Mouse (Mus musculus) myocyte (in vitro differentiated cells): ENCODE data around the gene Pop5.

ENCODE experiments used
- CEBPB ChIP-seq: IDR thresholded peaks from 2 replicates; pipeline ENCODE4 v1.6.1; 2011; ENCODE audit warnings: mild to moderate bottlenecking, moderate library complexity; ENCODE audit not compliant: poor library complexity, insufficient read depth, severe bottlenecking
- E2F4 ChIP-seq: IDR thresholded peaks from one replicate; pipeline ENCODE4 v1.6.1; 2011; ENCODE audit warnings: mild to moderate bottlenecking, control low read depth, moderate library complexity; ENCODE audit not compliant: insufficient read depth
- MAX ChIP-seq: IDR thresholded peaks from one replicate; pipeline ENCODE4 v1.6.1; 2011; ENCODE audit warnings: low read depth, mild to moderate bottlenecking, control low read depth
- MYOD1 ChIP-seq, 3 experiments: IDR thresholded peaks; one replicate each; pipeline ENCODE4 v1.6.1; 2011; ENCODE audit warnings: control low read depth in 2 of 3, low read depth in 2 of 3, mild to moderate bottlenecking in 2 of 3, moderate library complexity in 1 of 3; ENCODE audit not compliant: insufficient read length in 2 of 3, control insufficient read depth in 1 of 3
- MYOG ChIP-seq, 3 experiments: IDR thresholded peaks; one replicate each; pipeline ENCODE4 v1.6.1; 2011; ENCODE audit warnings: control low read depth in 2 of 3, low read depth in 2 of 3, mild to moderate bottlenecking in 2 of 3; ENCODE audit not compliant: insufficient read length in 2 of 3, control insufficient read depth in 1 of 3, insufficient read depth in 1 of 3
- POLR2A ChIP-seq: IDR thresholded peaks from one replicate; pipeline ENCODE4 v1.6.1; 2011; ENCODE audit warnings: low read depth, mild to moderate bottlenecking, control low read depth, moderate library complexity; ENCODE audit not compliant: insufficient read length
- POLR2AphosphoS2 ChIP-seq: IDR thresholded peaks from one replicate; pipeline ENCODE4 v1.6.1; 2011; ENCODE audit warnings: low read depth, control low read depth; ENCODE audit not compliant: insufficient read length
- REST ChIP-seq: IDR thresholded peaks from one replicate; pipeline ENCODE4 v1.6.1; 2011; ENCODE audit warnings: mild to moderate bottlenecking, control low read depth, moderate library complexity; ENCODE audit not compliant: insufficient read depth, insufficient read length
- SRF ChIP-seq: IDR thresholded peaks from one replicate; pipeline ENCODE4 v1.6.1; 2011; ENCODE audit warnings: low read depth; ENCODE audit not compliant: control insufficient read depth, insufficient read length
- TCF12 ChIP-seq: IDR thresholded peaks from one replicate; pipeline ENCODE4 v1.6.1; 2011; ENCODE audit warnings: mild to moderate bottlenecking, control low read depth; ENCODE audit not compliant: poor library complexity, insufficient read depth, severe bottlenecking
- TCF3 ChIP-seq: IDR thresholded peaks from one replicate; pipeline ENCODE4 v1.6.1; 2011; ENCODE audit warnings: low read depth, control low read depth; ENCODE audit not compliant: insufficient read length
- USF1 ChIP-seq: IDR thresholded peaks from one replicate; pipeline ENCODE4 v1.6.1; 2011; ENCODE audit warnings: low read depth, mild to moderate bottlenecking, control low read depth, moderate library complexity

DNA sequence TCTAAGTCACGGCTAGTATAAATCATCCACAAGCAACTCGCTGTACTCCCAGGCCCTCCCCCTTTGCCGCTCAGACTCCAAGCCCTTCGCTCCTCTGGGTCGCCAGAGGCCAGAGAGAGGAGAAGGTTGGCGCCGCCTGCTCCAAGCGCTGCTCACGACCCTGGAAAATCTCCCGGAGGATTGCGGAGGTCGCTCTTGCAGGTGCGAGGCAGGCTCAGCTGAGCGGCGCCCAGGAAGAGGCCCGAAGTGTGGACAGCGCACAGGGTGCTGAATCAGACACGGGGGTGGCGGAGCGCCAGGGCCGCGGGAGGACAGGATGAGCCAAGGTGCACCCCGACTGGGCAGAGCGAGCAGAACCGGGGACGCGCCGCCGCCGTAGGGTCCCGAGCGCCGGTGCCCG is 42.4 kb upstream of the Pop5 start:
- TF ChIP-seq E2F4 (no peak), USF1 (no peak), MAX (no peak), MYOD1 (IDR thresholded peaks at IDR 0.05; ENCODE audit: control insufficient read depth in 1 of 3, insufficient read length in 2 of 3, low read depth in 2 of 3) (no peak), POLR2A (no peak), CEBPB (no peak), POLR2AphosphoS2 (no peak), SRF (no peak), TCF12 (no peak), MYOG (IDR thresholded peaks at IDR 0.05; ENCODE audit: control insufficient read depth in 1 of 3, insufficient read depth in 1 of 3, insufficient read length in 2 of 3, low read depth in 2 of 3) (no peak), TCF3 (no peak), REST (peak; percentile 82)
